Mouse (Mus musculus) heart, adult 11 months (tissue): ENCODE results near the gene Gm12253.

Source experiments
- DNase-seq: peaks from one replicate; pipeline ENCODE4 v3.0.0; 2022

Gene Gm12253

GRCm38 (mm10) chr11:58432259-58432658, at the start of gene Gm12253:
TSS of gene Gm12253 (plus strand) at chr11:58432559.
- DNase-seq, result no peak

GRCm38 (mm10) chr11:58399985-58400645, 32.2 kb upstream of the Gm12253 start:
- DNase-seq, result no peak

- DNase-seq, result no peak
Measured at GRCm38 (mm10) chr11:58400655-58401054, 31.7 kb upstream of the Gm12253 start.

GRCm38 (mm10) chr11:58408066-58408465, 24.3 kb upstream of the Gm12253 start:
- no peak for DNase-seq

GRCm38 (mm10) chr11:58418336-58418735, 14.0 kb upstream of the Gm12253 start:
- no peak for DNase-seq

- DNase-seq, result no peak
Measured at GRCm38 (mm10) chr11:58420815-58421214, 11.5 kb upstream of the Gm12253 start, which contains the start of gene 1810065E05Rik. TSS of gene 1810065E05Rik (plus strand) at chr11:58421111.

- no peak for DNase-seq
Measured at GRCm38 (mm10) chr11:58437866-58438265, 5.5 kb downstream of the Gm12253 start.

GRCm38 (mm10) chr11:58452759-58453158, 20.4 kb downstream of the Gm12253 start, which contains the start of gene Lypd9:
TSS of gene Lypd9 (minus strand) at chr11:58452923.
- no peak for DNase-seq

- DNase-seq, result peak; percentile 53
Measured at GRCm38 (mm10) chr11:58453592-58453991, 21.2 kb downstream of the Gm12253 start.

- peak; percentile 36 for DNase-seq
Measured at GRCm38 (mm10) chr11:58462170-58462569, 29.8 kb downstream of the Gm12253 start, which contains the start of gene Olfr30. TSS of gene Olfr30 (minus strand) at chr11:58462270.
